Mouse (Mus musculus) bone marrow macrophage, adult 2 months (primary cell): ENCODE results near the gene Cisd2.

ENCODE experiments used
- CTCF ChIP-seq: IDR thresholded peaks from 2 replicates; pipeline ENCODE4 v1.5.1; 2012; ENCODE audit warnings: low read depth, mild to moderate bottlenecking, low read length, moderate library complexity
- POLR2A ChIP-seq: IDR thresholded peaks from 2 replicates; pipeline ENCODE4 v1.6.1; 2012; ENCODE audit warnings: mild to moderate bottlenecking, low read depth, low read length, borderline replicate concordance

GRCm38 (mm10) chr3:135470823-135471222, 47.1 kb upstream of the Cisd2 start:
- no peak for TF ChIP-seq POLR2A
- no peak for TF ChIP-seq CTCF
